Mouse (Mus musculus) intestine, embryonic 15.5 days (tissue): Measurements from ENCODE around the gene Sgk1. TPM values are rescaled to one million over a fixed set of nuclear protein-coding genes. Genes with fewer than 3 reads are reported as not detected.

ENCODE experiments used
- ATAC-seq: fragments of 200-750 bp; cut with Nextera tagmentation; 2 replicates; pipeline ENCODE4 v1.8.0; 2017; ENCODE audit warnings: moderate TSS enrichment, moderate library complexity
- H3K27ac ChIP-seq: fragments of 300-500 bp; sonication (generic); 2 replicates; pipeline ENCODE4 v1.5.1; 2015; ENCODE audit warnings: mild to moderate bottlenecking, inconsistent platforms
- H3K27me3 ChIP-seq: fragments of 300-500 bp; sonication (generic); replicated peaks from 2 replicates; pipeline ENCODE4 v1.6.1; 2015; ENCODE audit warnings: inconsistent platforms
- H3K36me3 ChIP-seq: fragments of 300-500 bp; sonication (generic); 2 replicates; pipeline ENCODE4 v1.6.1; 2015; ENCODE audit warnings: inconsistent platforms
- H3K4me1 ChIP-seq: fragments of 300-500 bp; sonication (generic); replicated peaks from 2 replicates; pipeline ENCODE4 v1.6.1; 2015; ENCODE audit warnings: inconsistent platforms
- H3K4me2 ChIP-seq: fragments of 300-500 bp; sonication (generic); replicated peaks from 2 replicates; pipeline ENCODE4 v1.6.1; 2015; ENCODE audit warnings: mild to moderate bottlenecking, inconsistent platforms
- H3K4me3 ChIP-seq: fragments of 300-500 bp; sonication (generic); replicated peaks from 2 replicates; pipeline ENCODE4 v1.5.1; 2015; ENCODE audit warnings: inconsistent platforms
- H3K9ac ChIP-seq: fragments of 300-500 bp; sonication (generic); 2 replicates; pipeline ENCODE4 v1.6.1; 2015; ENCODE audit warnings: inconsistent platforms
- H3K9me3 ChIP-seq: fragments of 300-500 bp; sonication (generic); 2 replicates; pipeline ENCODE4 v1.6.1; 2016; ENCODE audit warnings: inconsistent platforms
- WGBS: fragments of 180-500 bp; shearing (Covaris S2); methylation state at CpG from one replicate; pipeline ENCODE4 v1.1.7; 2015; 5-methylcytosine and 5-hydroxymethylcytosine counted together
- polyA plus RNA-seq: library from polyadenylated mRNA; unstranded; fragments of >200 nt; fragmentation: Nextera tagmentation; extraction: Ambion mirVana; gene quantifications from 2 replicates; pipeline ENCODE4 v1.2.1, GENCODE M21; 2015

Sgk1 gene
- polyA plus RNA-seq, result 30.6 and 36.7 TPM in 2 replicates

- Histone ChIP-seq H3K27me3 (peaks cover 11% of the 10 kb centered on the region), H3K9me3 (no peaks in the 10 kb centered on the region), H3K4me2 (peak within 1 kb of the TSS; percentile 71), H3K27ac (no peak within 1 kb of the TSS), H3K4me1 (peaks cover 9% of the 10 kb centered on the region), H3K4me3 (peak within 1 kb of the TSS; percentile 37), H3K36me3 (no peaks in the 10 kb centered on the region), H3K9ac (peak within 1 kb of the TSS; percentile 20; the same call in 1 of the 2 replicates)
- 4% methylated on average over 36 of the region's 36 CpGs for WGBS
- no peak for ATAC-seq
Measured at GRCm38 (mm10) chr10:21882184-21883081, at the start of gene Sgk1. Sgk1 (plus strand) TSS chr10:21882184.

GRCm38 (mm10) chr10:21832282-21832681, 49.7 kb upstream of the Sgk1 start:
- Histone ChIP-seq H3K27ac (no peak overlapping the region), H3K9me3 (no peaks in the 10 kb centered on the region), H3K4me3 (no peak overlapping the region), H3K36me3 (no peaks in the 10 kb centered on the region), H3K4me1 (peaks cover 5% of the 10 kb centered on the region; the same call in 1 of the 2 replicates), H3K9ac (no peak overlapping the region), H3K4me2 (no peak overlapping the region), H3K27me3 (no peaks in the 10 kb centered on the region)
- WGBS, result 73% methylated on average over 2 of the region's 2 CpGs
- ATAC-seq, result no peak

GRCm38 (mm10) chr10:21833757-21834156, 48.2 kb upstream of the Sgk1 start:
- Histone ChIP-seq H3K4me1 (peaks cover 4% of the 10 kb centered on the region; the same call in 1 of the 2 replicates), H3K27me3 (no peaks in the 10 kb centered on the region), H3K36me3 (no peaks in the 10 kb centered on the region), H3K9ac (no peak overlapping the region), H3K4me2 (no peak overlapping the region), H3K9me3 (no peaks in the 10 kb centered on the region), H3K4me3 (no peak overlapping the region), H3K27ac (no peak overlapping the region)
- no peak for ATAC-seq
- 90% methylated on average over 3 of the region's 3 CpGs for WGBS

GRCm38 (mm10) chr10:21835077-21835476, 46.9 kb upstream of the Sgk1 start:
- Histone ChIP-seq H3K9ac (no peak overlapping the region), H3K4me2 (no peak overlapping the region), H3K4me1 (no peaks in the 10 kb centered on the region), H3K4me3 (no peak overlapping the region), H3K36me3 (no peaks in the 10 kb centered on the region), H3K27me3 (no peaks in the 10 kb centered on the region), H3K27ac (no peak overlapping the region), H3K9me3 (no peaks in the 10 kb centered on the region)
- no peak for ATAC-seq
- 63% methylated on average over 7 of the region's 7 CpGs for WGBS

- H3K4me1 ChIP-seq, result no peaks in the 10 kb centered on the region
- peak; percentile 71 for ATAC-seq
- H3K36me3 ChIP-seq, result no peaks in the 10 kb centered on the region
- no peak overlapping the region for H3K4me3 ChIP-seq
- no peak overlapping the region for H3K27ac ChIP-seq
- 44% methylated on average over 13 of the region's 13 CpGs for WGBS
- H3K4me2 ChIP-seq, result no peak overlapping the region
- no peaks in the 10 kb centered on the region for H3K27me3 ChIP-seq
- no peaks in the 10 kb centered on the region for H3K9me3 ChIP-seq
- H3K9ac ChIP-seq, result no peak overlapping the region
Measured at GRCm38 (mm10) chr10:21839248-21840155, 42.5 kb upstream of the Sgk1 start.

GRCm38 (mm10) chr10:21843326-21843725, 38.7 kb upstream of the Sgk1 start:
- Histone ChIP-seq H3K4me2 (no peak overlapping the region), H3K4me1 (no peaks in the 10 kb centered on the region), H3K4me3 (no peak overlapping the region), H3K27ac (no peak overlapping the region), H3K27me3 (no peaks in the 10 kb centered on the region), H3K9ac (no peak overlapping the region), H3K9me3 (no peaks in the 10 kb centered on the region), H3K36me3 (no peaks in the 10 kb centered on the region)
- WGBS, result 78% methylated on average over 6 of the region's 6 CpGs
- no peak for ATAC-seq

GRCm38 (mm10) chr10:21843861-21844260, 38.1 kb upstream of the Sgk1 start:
- WGBS, result 82% methylated on average over 8 of the region's 8 CpGs
- Histone ChIP-seq H3K4me2 (no peak overlapping the region), H3K27me3 (no peaks in the 10 kb centered on the region), H3K4me1 (no peaks in the 10 kb centered on the region), H3K9ac (no peak overlapping the region), H3K27ac (no peak overlapping the region), H3K9me3 (no peaks in the 10 kb centered on the region), H3K36me3 (no peaks in the 10 kb centered on the region), H3K4me3 (no peak overlapping the region)
- ATAC-seq, result no peak

GRCm38 (mm10) chr10:21844391-21844790, 37.6 kb upstream of the Sgk1 start:
- no peak overlapping the region for H3K27ac ChIP-seq
- H3K4me2 ChIP-seq, result no peak overlapping the region
- H3K9me3 ChIP-seq, result no peaks in the 10 kb centered on the region
- ATAC-seq, result no peak
- no peak overlapping the region for H3K9ac ChIP-seq
- H3K4me3 ChIP-seq, result no peak overlapping the region
- 79% methylated on average over 7 of the region's 7 CpGs for WGBS
- no peaks in the 10 kb centered on the region for H3K4me1 ChIP-seq
- H3K27me3 ChIP-seq, result no peaks in the 10 kb centered on the region
- H3K36me3 ChIP-seq, result no peaks in the 10 kb centered on the region

GRCm38 (mm10) chr10:21845601-21846282, 36.2 kb upstream of the Sgk1 start:
- no peak for ATAC-seq
- 83% methylated on average over 10 of the region's 10 CpGs for WGBS
- H3K36me3 ChIP-seq, result no peaks in the 10 kb centered on the region
- H3K9me3 ChIP-seq, result no peaks in the 10 kb centered on the region
- no peak overlapping the region for H3K4me2 ChIP-seq
- H3K27me3 ChIP-seq, result no peaks in the 10 kb centered on the region
- no peak overlapping the region for H3K27ac ChIP-seq
- no peak overlapping the region for H3K9ac ChIP-seq
- H3K4me3 ChIP-seq, result no peak overlapping the region
- no peaks in the 10 kb centered on the region for H3K4me1 ChIP-seq

GRCm38 (mm10) chr10:21846366-21846765, 35.6 kb upstream of the Sgk1 start:
- no peak overlapping the region for H3K27ac ChIP-seq
- H3K4me2 ChIP-seq, result no peak overlapping the region
- H3K4me1 ChIP-seq, result no peaks in the 10 kb centered on the region
- 86% methylated on average over 9 of the region's 9 CpGs for WGBS
- H3K27me3 ChIP-seq, result no peaks in the 10 kb centered on the region
- no peak overlapping the region for H3K4me3 ChIP-seq
- no peak overlapping the region for H3K9ac ChIP-seq
- ATAC-seq, result no peak
- no peaks in the 10 kb centered on the region for H3K36me3 ChIP-seq
- H3K9me3 ChIP-seq, result no peaks in the 10 kb centered on the region

GRCm38 (mm10) chr10:21847026-21847820, 34.8 kb upstream of the Sgk1 start:
- Histone ChIP-seq H3K36me3 (no peaks in the 10 kb centered on the region), H3K9ac (no peak overlapping the region), H3K4me3 (no peak overlapping the region), H3K27me3 (no peaks in the 10 kb centered on the region), H3K4me1 (no peaks in the 10 kb centered on the region), H3K27ac (peak overlapping the region; percentile 6; the same call in 1 of the 2 replicates), H3K4me2 (no peak overlapping the region), H3K9me3 (no peaks in the 10 kb centered on the region)
- 67% methylated on average over 11 of the region's 11 CpGs for WGBS
- ATAC-seq, result no peak
